Mouse (Mus musculus): ENCODE results near the gene Nat8f4.
"Not testable (repeated sequence)": the region's sequence is repeated elsewhere in the genome, so short reads cannot be mapped to it uniquely, and the experiment has no call there.

DNA sequence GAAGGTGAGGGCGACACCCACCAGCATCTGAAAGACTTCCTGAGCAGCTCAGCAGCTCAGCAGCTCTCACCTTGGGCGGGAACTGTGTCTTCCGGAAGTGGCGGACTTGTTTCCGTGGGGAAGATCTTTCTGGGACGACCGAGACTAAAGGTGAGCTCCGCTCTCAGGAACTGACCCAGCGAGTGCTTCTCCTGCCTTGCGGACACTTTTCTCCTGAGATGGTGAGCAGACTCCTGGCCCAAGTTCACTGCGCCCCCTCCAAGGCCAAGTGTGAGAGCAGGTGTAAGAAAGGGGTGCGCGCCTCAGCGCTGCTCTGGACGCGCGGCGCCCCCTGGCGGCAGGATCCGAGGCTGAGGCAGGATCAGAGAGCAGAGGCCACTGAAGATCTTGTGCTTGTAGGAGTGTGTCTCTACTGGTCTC, at the start of gene Nat8f4:
- not testable (repeated sequence) for TF ChIP-seq GATA1 (IDR thresholded peaks at IDR 0.05; ENCODE audit: borderline replicate concordance, low read length)
- peak; percentile 63; the same call in 1 of the 2 replicates for TF ChIP-seq CTCF (IDR thresholded peaks at IDR 0.05; ENCODE audit: low read depth, low read length)
